Mouse (Mus musculus) layer of hippocampus, adult 2 months (tissue): ENCODE results near the gene Irx2. TPM values are rescaled to one million over a fixed set of nuclear protein-coding genes. Genes with fewer than 3 reads are reported as not detected.

Source experiments
- DNase-seq, 2 experiments: peaks; one replicate each; pipeline ENCODE4 v3.0.0; 2022; ENCODE audit warnings: low spot score in 2 of 2
- H3K27ac ChIP-seq: fragments of 200-600 bp; 2 replicates; pipeline ENCODE4 v1.8.1; 2022
- H3K4me3 ChIP-seq: fragments of 200-600 bp; 2 replicates; pipeline ENCODE4 v1.8.1; 2022; ENCODE audit warnings: mild to moderate bottlenecking
- CTCF ChIP-seq: fragments of 200-600 bp; conservative IDR thresholded peaks from 2 replicates; pipeline ENCODE4 v1.8.1; 2022; ENCODE audit warnings: antibody characterized with exemption, mild to moderate bottlenecking, moderate library complexity
- long read RNA-seq, 2 experiments: library from polyadenylated mRNA; stranded (forward); transcript quantifications; one replicate each; pipeline ENCODE4 v2.0.0; 2021; ENCODE audit warnings: borderline mapping rate in 2 of 2
- total RNA-seq, 2 experiments: library from RNA; stranded (reverse); gene quantifications; 2 replicates each; pipeline ENCODE4 v1.2.3; 2021

Irx2 gene
- under 1 TPM in 1 of 2 experiments, not detected in 1; 0.54 TPM for total RNA-seq
- long read RNA-seq, experiment 1: 0 reads
- long read RNA-seq, experiment 2, partial matches to known transcripts: 0 of 1 reads
- long read RNA-seq, experiment 2, other reads (novel, unspliced or antisense): 0 of 1 reads

DNA sequence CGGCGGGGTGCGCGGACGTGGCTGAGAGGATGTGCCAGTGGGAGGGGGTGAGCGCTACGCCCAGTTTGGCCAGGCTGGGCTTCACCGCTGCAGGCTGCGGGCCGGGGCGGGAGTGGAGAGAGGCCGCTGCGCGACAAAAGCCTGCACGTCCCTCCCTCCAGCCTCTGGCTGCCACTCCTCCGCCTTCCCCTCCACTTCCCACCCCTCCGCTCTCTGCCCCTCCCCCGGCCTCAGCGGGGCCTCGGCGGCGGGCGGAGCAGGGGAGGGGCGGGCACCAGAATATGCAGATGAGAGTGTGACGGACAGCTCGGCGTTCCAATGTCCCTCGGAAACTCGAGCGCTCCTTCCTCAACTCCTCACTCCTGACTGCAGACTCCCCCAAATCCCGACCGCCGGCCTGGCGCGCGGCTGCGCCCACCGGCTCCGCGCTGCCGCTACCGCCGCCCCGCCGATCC lies at the start of gene Irx2:
Irx2 (plus strand) TSS at position 359 of the 455 bp plus-strand sequence.
- H3K27ac ChIP-seq: no peak within 1 kb of the TSS
- TF ChIP-seq CTCF: no peak
- DNase-seq: no peak
- peak within 1 kb of the TSS; percentile 5; the same call in 1 of the 2 replicates for H3K4me3 ChIP-seq

DNA sequence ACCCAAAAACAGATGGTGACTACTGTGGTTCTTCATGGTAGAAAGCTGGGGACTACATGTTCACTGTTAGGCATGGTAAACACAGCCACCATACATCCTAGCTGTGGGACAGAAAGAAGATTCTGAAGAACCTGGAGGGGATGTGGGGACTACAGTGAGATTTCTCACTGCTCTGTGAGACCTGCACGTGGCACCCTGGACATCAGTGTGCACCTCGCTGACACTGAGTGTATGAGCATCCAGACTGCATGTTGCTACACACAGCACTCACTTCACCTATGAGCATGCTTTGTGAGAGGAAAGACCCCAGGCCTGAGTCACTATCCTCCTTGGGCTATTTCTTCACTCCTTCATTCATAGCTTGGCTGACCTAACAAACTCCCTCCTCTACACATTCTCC lies 47.3 kb upstream of the Irx2 start:
- H3K27ac ChIP-seq: no peak overlapping the region
- no peak for TF ChIP-seq CTCF
- DNase-seq: no peak
- no peak overlapping the region for H3K4me3 ChIP-seq

DNA sequence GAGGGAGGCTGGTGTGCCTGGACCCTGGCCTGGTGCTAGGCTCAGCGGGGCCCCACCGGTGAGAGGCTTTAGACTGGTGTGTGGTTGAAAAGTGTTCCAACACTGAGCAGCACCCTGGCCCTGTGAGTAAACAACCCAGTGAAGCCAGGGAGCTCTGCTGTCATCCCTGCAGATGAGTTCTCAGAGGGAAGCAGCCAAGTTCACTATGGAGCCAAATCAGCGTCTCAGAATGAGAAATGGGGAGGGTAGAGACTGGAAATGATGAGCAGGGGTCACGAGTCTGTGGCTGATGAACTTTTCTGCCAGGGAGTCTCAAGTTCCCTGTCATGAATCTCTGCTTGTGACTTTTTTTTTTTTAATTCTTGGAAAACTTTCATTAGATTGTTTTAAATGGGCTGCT lies 36.1 kb upstream of the Irx2 start:
- H3K4me3 ChIP-seq: no peak overlapping the region
- no peak for DNase-seq
- TF ChIP-seq CTCF: no peak
- H3K27ac ChIP-seq: no peak overlapping the region

DNA sequence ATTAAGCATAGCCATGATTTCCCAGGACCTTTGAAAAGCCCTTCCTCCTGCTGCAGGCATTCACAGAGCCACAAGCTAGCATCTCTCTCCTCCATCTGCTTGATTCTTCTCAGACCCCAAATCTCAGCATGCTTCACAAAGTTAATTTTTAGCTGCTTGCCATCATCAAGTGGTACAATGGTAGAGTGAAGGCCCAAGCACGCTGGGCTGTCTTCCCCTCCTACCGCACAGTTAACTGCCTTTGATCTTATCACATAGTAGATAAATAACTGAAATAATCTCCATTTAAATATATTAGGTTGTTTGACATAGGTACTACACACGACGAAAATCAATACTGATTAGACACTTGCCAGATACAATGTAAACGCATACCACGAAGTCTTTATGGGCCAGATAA lies 35.3 kb upstream of the Irx2 start:
- DNase-seq: no peak
- no peak overlapping the region for H3K27ac ChIP-seq
- no peak overlapping the region for H3K4me3 ChIP-seq
- no peak for TF ChIP-seq CTCF

DNA sequence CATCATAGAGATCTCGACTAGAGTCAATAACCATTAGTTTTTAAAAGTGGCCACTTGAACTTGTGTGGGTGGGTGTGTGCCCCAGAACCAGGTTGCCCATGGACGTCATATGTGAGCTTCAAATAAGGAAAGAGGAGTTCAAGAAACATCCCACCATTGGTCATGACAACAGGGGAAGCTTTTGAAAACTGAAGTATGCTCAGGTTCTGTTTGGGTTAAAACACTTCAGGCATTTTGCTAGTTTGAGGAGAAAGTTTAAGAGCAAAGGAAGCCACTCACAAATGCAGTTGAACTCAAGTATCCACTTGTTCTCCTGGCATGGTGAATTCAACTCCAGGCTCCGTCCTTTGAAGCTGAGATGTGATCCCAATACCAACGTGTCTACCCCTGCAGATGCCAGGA lies 34.9 kb upstream of the Irx2 start:
- TF ChIP-seq CTCF: no peak
- H3K27ac ChIP-seq: no peak overlapping the region
- no peak for DNase-seq
- no peak overlapping the region for H3K4me3 ChIP-seq

DNA sequence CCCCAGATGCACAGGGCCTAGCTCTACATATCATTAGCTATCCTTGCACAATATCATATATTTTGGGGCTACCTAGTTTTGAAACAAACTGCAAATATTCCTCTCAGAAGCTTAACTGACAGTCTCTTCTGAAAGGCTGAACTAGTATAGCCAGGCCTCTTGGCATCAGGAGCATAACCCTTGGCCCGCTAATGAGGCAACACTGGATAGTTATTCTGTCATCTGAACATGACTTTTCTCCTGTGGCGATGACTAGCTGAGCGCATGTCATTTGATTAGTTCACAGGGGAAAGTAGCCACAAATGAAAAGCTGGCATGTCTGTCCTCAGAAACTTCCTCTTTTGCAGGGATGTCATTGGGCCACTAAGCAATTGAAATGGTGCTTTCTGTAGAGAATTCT lies 29.4 kb upstream of the Irx2 start:
- TF ChIP-seq CTCF: no peak
- Histone ChIP-seq H3K27ac (no peak overlapping the region), H3K4me3 (no peak overlapping the region)
- no peak for DNase-seq

DNA sequence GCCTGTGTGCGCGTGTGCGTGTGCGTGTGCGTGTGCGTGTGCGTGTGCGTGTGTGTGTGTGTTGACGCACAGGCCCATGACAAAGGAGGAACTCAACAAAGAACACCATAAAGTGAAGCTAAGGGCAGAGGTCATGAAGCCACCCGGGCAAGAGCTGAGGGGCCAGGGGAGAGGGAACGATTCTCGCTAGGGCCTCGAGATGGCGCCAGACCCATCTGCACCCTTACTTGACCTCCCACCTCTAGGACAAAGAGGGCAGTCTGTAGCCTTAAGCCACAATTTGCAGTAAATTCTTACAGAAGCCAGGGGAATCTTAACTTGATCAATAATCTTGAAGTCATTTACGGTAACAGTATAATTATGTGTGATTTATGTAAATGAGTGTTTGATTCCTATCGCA lies 19.9 kb upstream of the Irx2 start:
- DNase-seq: no peak
- Histone ChIP-seq H3K4me3 (no peak overlapping the region), H3K27ac (no peak overlapping the region)
- TF ChIP-seq CTCF: no peak

DNA sequence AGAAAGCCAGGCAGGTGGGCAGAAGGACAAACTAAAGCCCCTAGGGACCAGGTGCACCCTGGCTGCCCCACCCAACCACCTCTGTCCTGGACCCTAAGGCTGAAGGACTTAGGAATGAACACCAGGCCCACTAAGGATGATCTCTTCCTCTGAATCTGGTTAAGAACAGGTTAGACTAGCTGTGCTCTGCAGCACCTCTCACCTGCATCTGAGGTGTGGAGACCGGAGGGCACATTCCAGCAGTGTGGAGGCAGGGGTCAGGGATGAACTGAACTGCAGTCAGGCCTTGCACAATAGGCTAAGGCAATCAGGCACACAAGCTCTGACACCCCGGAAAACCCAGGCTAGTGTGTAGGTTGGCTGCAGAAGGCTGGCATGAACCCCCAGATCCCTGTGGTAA lies 18.3 kb upstream of the Irx2 start:
- H3K27ac ChIP-seq: no peak overlapping the region
- no peak for TF ChIP-seq CTCF
- no peak for DNase-seq
- no peak overlapping the region for H3K4me3 ChIP-seq

DNA sequence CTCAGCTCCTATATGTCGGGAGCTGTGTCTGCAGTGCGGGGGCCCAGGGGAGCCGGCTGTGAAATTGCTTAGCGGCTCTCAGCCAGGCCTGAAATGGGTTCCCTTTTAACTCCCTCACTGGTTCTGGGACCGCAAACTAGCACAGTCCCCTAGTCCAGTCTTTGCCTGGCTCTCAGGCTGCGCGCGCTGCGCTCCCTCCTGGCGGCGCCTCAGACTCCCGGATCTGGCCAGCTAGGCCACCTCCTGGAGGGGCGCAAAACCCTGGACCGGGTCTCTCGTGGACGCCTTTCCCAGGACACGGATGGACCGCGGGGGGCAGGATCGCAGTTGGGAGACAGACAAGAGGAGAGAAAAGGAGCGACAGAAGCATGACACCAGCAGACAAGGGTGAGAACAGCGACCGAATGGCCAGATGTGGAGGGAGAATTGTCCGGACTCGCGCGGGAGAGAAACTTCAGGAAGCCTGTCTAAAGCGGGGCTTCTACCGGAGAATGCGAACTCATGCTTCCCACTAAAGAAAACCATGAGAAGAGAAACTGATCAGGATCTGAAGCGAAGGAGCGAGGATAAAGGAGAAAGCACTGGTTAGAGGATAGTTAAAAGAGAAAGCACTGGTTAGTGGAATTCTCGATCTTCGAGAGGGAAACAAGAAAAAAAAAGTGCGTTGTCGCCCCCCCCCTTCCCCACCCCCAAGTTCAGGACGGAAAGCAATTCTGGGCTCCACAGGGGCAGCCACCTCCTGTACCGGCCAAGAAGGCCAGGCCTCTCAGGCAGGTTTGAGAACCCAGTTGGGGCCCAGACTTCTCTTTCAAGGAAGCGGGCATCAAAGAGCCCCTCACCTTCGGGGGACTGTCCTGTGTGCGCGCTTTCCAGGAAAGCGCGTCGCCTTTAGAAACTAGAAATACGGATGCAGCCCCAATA lies 4.4 kb upstream of the Irx2 start:
- Histone ChIP-seq H3K27ac (no peak overlapping the region), H3K4me3 (no peak overlapping the region)
- no peak for DNase-seq
- no peak; the same call in 1 of the 2 replicates for TF ChIP-seq CTCF

DNA sequence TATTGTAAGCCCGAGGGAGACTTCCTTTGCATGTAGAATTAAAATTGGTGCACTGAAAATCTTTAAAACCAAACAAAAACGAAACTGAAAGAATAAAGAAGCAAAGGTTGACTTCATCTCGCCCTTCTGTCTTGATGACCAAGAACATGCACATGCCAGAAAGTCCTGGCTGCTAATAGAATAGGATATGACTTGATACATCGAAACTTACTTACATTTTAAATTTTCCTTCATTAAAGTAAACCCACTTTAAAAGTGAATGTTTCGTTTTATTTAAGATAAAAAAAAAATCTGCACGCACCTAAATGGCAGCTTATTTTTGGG lies 3.8 kb upstream of the Irx2 start:
- no peak overlapping the region for H3K4me3 ChIP-seq
- no peak for DNase-seq
- no peak for TF ChIP-seq CTCF
- H3K27ac ChIP-seq: no peak overlapping the region

DNA sequence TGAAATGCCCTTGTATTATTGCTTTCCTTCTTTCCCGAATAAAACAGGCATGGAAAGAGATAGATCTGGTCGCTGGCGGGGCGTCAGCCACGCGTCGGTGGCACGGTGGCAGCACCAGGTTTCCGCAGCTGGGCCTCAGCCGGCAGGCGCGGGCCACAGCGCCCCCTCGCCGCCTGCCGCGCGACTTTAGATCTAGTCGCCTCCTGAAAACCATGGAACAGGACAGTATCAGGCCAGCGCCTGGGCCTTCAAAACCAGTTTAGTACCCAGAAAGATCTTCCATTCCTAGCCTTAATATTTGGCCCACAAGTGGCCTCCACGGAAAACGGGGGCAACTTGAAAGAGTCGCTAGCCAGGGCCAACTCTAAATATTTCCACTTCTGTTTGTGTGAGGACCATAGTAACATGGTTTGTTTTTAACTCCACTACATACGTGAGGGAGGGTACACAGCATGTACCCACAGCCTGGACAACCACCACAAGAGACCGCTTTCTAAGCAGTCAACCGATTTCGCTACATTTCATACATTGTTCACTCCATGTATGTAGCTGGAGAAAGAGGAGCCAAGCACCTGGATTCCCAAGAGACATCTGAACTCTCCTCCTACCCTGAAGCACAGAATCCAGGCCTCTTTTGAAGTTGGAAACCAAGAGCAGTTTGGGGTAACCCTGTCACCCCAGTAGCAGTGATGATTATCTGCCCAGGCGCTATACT lies 3.2 kb upstream of the Irx2 start:
- Histone ChIP-seq H3K27ac (no peak overlapping the region), H3K4me3 (no peak overlapping the region)
- TF ChIP-seq CTCF: no peak; the same call in 1 of the 2 replicates
- no peak for DNase-seq

DNA sequence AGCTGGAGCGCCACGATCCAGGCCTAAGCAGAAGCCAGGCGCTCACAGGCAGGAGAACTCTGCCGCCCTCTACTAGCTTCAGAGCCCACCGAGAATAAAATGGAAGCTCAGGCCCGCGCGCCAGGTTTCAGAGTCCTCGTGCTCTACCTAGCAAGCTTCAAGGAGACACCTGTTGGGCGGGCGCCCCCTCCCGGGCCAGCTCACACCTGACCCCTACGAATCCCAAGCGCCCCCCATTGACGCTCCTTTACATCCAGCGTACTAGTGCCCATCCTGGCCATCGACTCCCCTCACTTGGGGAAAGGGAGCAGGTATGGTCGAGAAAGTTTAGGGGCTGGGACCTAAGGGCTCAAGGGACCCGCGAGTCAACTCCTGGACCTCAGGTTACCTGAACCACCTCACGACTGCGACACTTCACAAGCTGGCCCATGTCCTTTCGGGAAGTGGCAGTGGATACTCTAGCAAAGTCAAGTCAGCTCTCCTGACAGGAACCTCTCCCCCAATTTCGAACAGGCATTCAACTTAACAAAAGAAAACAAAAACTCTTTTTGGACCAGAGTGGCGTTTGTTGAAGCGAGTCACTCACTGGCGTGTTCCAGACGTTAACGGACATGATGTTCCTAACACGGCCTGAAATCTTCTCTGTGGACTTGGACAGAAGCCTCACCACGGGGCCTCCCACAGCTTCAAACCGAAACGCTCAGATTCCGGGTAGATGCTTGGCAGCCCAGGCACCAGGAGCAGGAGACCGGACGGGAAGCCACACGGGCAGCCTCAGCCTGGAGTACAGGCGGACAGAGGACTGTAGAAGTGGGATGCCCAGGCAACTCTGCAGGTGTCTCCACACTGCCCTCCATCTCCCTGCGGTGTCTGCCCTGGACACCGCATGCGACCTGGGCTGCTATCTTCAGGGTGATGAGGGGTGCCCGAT lies 964 bp upstream of the Irx2 start:
- TF ChIP-seq CTCF: no peak
- Histone ChIP-seq H3K4me3 (no peak overlapping the region), H3K27ac (no peak overlapping the region)
- DNase-seq: no peak
